Mouse (Mus musculus): Measurements from ENCODE around the gene Olfr1501. TPM values are rescaled to one million over a fixed set of nuclear protein-coding genes. Genes with fewer than 3 reads are reported as not detected.

Gene Olfr1501
- polyA plus RNA-seq, 1 experiment from 2014 or later = not detected

Other genes with a start within 250 kb of the Olfr1501 start
- not detected in 2 replicates for gene Olfr1487, start 233.3 kb downstream of the Olfr1501 start, polyA plus RNA-seq (2015; fragmentation: Nextera tagmentation; extraction: Ambion mirVana)
- not detected in 2 replicates for gene Olfr1489, start 219.1 kb downstream of the Olfr1501 start, polyA plus RNA-seq (2015; fragmentation: Nextera tagmentation; extraction: Ambion mirVana)
- not detected in 2 replicates for gene Olfr1490, start 199.6 kb downstream of the Olfr1501 start, polyA plus RNA-seq (2015; fragmentation: Nextera tagmentation; extraction: Ambion mirVana)
- not detected in 2 replicates for gene Olfr1491, start 153.4 kb downstream of the Olfr1501 start, polyA plus RNA-seq (2015; fragmentation: Nextera tagmentation; extraction: Ambion mirVana)
- not detected in 2 replicates for gene Olfr1493-ps1, start 127.4 kb downstream of the Olfr1501 start, polyA plus RNA-seq (2015; fragmentation: Nextera tagmentation; extraction: Ambion mirVana)
- gene Olfr1494, start 111.0 kb downstream of the Olfr1501 start, polyA plus RNA-seq (2015; fragmentation: Nextera tagmentation; extraction: Ambion mirVana) = not detected in 2 replicates
- gene Olfr1495, start 86.1 kb downstream of the Olfr1501 start, polyA plus RNA-seq (2015; fragmentation: Nextera tagmentation; extraction: Ambion mirVana) = not detected in 2 replicates
- gene Olfr1496, start 72.8 kb downstream of the Olfr1501 start, polyA plus RNA-seq (2015; fragmentation: Nextera tagmentation; extraction: Ambion mirVana) = not detected in 2 replicates
- gene Olfr1497, start 52.5 kb downstream of the Olfr1501 start, polyA plus RNA-seq (2015; fragmentation: Nextera tagmentation; extraction: Ambion mirVana) = not detected in 2 replicates
- not detected in 2 replicates for gene Olfr1499, start 31.2 kb downstream of the Olfr1501 start, polyA plus RNA-seq (2015; fragmentation: Nextera tagmentation; extraction: Ambion mirVana)
- gene Olfr1500, start 20.2 kb downstream of the Olfr1501 start, polyA plus RNA-seq (2015; fragmentation: Nextera tagmentation; extraction: Ambion mirVana) = not detected in 2 replicates
- gene Olfr1502, start 11.1 kb upstream of the Olfr1501 start, polyA plus RNA-seq (2015; fragmentation: Nextera tagmentation; extraction: Ambion mirVana) = not detected in 2 replicates
- 0.15 TPM in 1 of 2 replicates, not detected in the other for gene Olfr1504, start 47.2 kb upstream of the Olfr1501 start, polyA plus RNA-seq (2015; fragmentation: Nextera tagmentation; extraction: Ambion mirVana)
- gene Olfr1505, start 62.8 kb upstream of the Olfr1501 start, polyA plus RNA-seq (2015; fragmentation: Nextera tagmentation; extraction: Ambion mirVana) = not detected in 2 replicates

Data from forebrain, embryonic 13.5 days (tissue).